Mouse (Mus musculus) layer of hippocampus, adult 6 months (tissue): ENCODE results near the gene Mogat1. TPM values are rescaled to one million over a fixed set of nuclear protein-coding genes. Genes with fewer than 3 reads are reported as not detected.

ENCODE experiments used
- long read RNA-seq, 2 experiments: library from polyadenylated mRNA; unstranded; transcript quantifications; one replicate each; pipeline ENCODE4 v2.0.0; 2019 to 2020
- polyA plus RNA-seq: library from polyadenylated mRNA; unstranded; fragments of <200 nt; fragmentation: Nextera tagmentation; gene quantifications from 2 replicates; pipeline ENCODE4 v1.2.3, GENCODE M21; 2021

Mogat1 gene
- polyA plus RNA-seq = 2.0 and 2.7 TPM in 2 replicates
- long read RNA-seq, experiment 1 = 0 reads
- long read RNA-seq, experiment 2, partial matches to known transcripts = 0 of 4 reads
- long read RNA-seq, experiment 2, other reads (novel, unspliced or antisense) = 0 of 4 reads

DNA sequence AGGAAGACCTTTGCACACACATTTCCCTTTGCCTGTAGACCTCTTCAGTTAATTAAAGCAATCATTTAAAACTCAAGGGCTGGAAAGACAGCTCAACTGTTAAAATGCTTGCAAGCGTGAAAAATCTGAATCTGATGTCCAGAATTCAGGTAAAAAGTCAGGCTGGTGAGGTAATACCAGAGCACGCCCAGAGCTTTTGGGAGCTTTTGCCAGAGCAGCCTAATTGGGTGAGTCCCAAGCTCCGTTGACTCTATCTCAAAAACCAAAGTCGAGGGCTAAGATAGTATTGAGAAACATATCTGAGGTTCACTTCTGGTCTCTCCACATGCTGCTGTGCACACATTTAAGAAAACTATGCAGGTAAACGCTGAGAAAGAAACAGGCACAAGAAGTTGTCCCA is at the start of gene Mogat1:
TSS of gene Mogat1 (plus strand) at position 130 of the 400 bp plus-strand sequence.

DNA sequence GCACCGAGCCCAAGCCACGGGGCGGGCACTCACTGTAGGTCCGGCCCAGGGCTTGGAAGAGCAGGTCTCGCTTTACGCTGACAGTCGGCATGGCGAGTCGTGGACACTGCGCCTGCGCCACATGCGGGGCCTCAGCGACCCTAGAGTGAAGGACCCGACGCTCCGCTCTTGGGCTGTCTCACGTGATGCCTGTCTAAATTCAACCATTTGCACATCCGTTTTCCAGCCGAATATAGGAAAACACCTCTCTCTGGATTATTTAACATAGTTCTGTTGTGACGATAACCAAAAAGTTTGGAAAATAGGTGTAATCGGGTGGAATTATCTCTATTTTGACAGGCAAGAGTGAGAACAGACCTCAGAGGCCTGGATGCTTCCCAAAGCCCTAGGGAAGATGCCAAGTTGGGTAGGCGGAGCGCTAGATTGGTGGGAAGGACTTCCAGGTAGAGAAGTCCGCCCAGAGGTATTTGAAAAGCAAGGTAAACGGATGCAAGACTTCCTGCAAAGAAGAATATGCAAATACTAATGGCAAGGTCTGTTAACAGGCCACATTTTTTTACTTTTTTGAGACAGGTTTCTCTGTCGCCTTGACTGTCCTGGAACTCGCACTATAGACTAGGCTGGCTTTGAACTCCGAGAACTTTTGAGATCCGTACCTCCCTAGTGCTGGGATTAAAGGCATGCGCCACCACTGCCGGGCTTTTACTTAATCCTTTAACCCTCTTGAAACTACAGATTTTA is 21.9 kb upstream of the Mogat1 start, which contains the start of gene Farsb:
TSS of gene Farsb (minus strand) at position 146 of the 741 bp plus-strand sequence.

DNA sequence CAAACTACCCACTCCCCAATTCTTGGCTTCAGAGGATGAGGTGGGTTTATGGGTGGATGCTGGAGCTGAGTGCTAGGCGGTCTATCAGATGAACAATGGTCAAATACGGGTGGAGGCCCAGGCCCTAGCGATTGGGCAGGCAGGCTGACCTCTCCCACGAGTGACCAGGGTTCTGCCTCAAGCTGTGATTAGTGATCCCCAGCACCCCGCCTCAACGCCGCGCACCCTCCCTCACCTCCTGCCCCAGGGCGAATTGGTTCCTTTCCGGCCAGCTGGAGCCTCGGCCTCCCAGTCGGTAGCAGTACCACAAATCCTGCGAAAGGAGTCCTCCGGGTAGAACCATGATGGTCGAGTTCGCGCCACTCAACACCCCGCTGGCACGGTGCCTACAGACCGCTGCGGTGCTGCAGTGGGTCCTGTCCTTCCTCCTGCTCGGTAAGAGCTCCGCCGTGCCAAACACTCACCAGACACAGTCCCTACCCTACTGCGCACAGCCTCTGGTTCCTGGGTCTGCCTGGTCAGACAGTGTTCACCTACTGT is 900 bp downstream of the Mogat1 start, which contains the start of gene BC035947:
TSS of gene BC035947 (minus strand) at position 538 of the 540 bp plus-strand sequence.

Other genes with a start within 250 kb of the Mogat1 start
- gene Sgpp2, start 200.6 kb upstream of the Mogat1 start, polyA plus RNA-seq = 3.9 and 4.2 TPM in 2 replicates
- gene Farsb, start 22.1 kb upstream of the Mogat1 start, polyA plus RNA-seq = 76.2 and 84.0 TPM in 2 replicates
- gene BC035947, start 1.2 kb downstream of the Mogat1 start, polyA plus RNA-seq = 0.21 and 0.24 TPM in 2 replicates
- gene Acsl3, start 146.8 kb downstream of the Mogat1 start, polyA plus RNA-seq = 69.3 and 73.3 TPM in 2 replicates
- gene Utp14b, start 147.0 kb downstream of the Mogat1 start, polyA plus RNA-seq = 1.9 and 2.0 TPM in 2 replicates